Mouse (Mus musculus): ENCODE measurements around the gene Nenf. TPM values are rescaled to one million over a fixed set of nuclear protein-coding genes. Genes with fewer than 3 reads are reported as not detected.
A peak's percentile ranks its signal among the peaks of the same experiment; 100 is the strongest.

Gene Nenf
- polyA plus RNA-seq, 1 experiment from 2014 or later, result 95.3 TPM

DNA sequence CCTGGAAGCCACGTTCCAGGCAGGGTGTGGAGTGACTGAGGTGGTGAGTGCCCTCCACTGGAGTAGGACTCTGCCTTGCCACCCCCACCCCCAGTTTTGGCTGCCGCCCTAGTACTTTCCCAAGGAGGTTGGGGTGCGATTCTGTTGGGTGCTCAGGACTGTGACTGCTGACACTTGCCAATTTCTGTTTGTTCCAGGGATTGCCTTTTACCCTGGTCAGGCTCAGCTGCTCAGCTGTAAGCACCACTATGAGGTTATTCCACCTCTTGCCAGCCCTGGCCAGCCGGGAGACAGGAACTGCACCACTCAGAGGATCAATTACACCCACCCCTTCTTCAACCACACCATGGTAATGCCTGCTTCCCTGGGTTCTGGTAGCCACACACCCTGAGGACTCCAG, 22.5 kb upstream of the Nenf start:
- H3K9ac ChIP-seq, result no peak overlapping the region
- H3K4me1 ChIP-seq, result no peaks in the 10 kb centered on the region
- H3K9me3 ChIP-seq, result no peaks in the 10 kb centered on the region
- H3K4me3 ChIP-seq, result no peak overlapping the region
- peaks cover 84% of the 10 kb centered on the region for H3K36me3 ChIP-seq
- H3K4me2 ChIP-seq (replicated peaks), result no peak overlapping the region
- no peak; the same call in 1 of the 2 replicates for ATAC-seq (ENCODE audit: insufficient number of reproducible peaks, insufficient read depth, low FRiP score, low TSS enrichment)
- H3K27ac ChIP-seq, result no peak overlapping the region
- WGBS, result 84% methylated on average over 4 of the region's 4 CpGs
- H3K27me3 ChIP-seq, result no peaks in the 10 kb centered on the region

DNA sequence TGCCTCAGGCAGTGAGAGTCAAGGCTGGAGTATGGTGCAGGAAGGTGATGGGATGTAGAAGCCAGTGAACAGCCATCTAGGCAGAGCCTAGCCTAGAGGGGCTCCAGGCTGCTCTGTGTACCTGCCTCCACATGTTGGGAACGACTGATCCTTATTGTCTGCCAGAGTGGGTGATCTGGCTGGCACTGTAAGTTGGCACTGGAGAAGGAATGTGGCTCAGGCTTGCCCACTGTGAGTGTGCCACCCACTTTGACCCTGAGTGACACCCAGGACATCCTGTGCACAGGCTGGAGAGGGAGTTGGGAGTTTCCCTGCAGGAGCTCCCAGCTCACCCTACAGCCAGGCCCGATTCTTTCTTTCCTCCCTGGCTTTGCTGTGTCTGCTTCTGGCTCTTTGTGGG, 21.9 kb upstream of the Nenf start:
- H3K27ac ChIP-seq, result no peak overlapping the region
- WGBS, result 84% methylated on average over 2 of the region's 2 CpGs
- H3K9ac ChIP-seq, result no peak overlapping the region
- no peak overlapping the region for H3K4me2 ChIP-seq (replicated peaks)
- H3K27me3 ChIP-seq, result no peaks in the 10 kb centered on the region
- H3K9me3 ChIP-seq, result no peaks in the 10 kb centered on the region
- H3K4me3 ChIP-seq, result no peak overlapping the region
- H3K4me1 ChIP-seq, result no peaks in the 10 kb centered on the region
- H3K36me3 ChIP-seq, result peaks cover 78% of the 10 kb centered on the region
- no peak for ATAC-seq (ENCODE audit: insufficient number of reproducible peaks, insufficient read depth, low FRiP score, low TSS enrichment)

DNA sequence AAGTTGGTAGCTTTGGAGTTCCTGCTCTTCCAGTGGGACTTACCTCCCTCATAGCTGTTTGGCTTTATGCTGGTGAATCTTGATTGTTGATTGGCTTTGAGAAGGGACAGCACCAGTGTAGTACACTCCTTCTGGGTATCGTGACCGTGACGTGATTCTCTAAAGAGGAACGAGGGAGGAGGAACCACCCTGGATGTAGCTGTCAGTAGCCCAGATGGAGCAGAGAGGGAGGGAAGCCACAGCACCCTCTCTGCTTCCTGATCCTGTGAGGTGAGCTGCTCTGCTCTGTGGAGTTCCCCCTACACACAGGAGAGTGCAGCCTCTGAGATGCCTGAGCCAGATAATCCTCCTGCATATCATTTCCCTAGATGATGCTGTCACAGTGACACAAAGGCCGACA, 16.5 kb upstream of the Nenf start:
- Histone ChIP-seq H3K9me3 (no peaks in the 10 kb centered on the region), H3K27me3 (no peaks in the 10 kb centered on the region), H3K9ac (no peak overlapping the region), H3K36me3 (peaks cover 47% of the 10 kb centered on the region), H3K27ac (no peak overlapping the region), H3K4me2 (replicated peaks) (no peak overlapping the region), H3K4me1 (no peaks in the 10 kb centered on the region), H3K4me3 (no peak overlapping the region)
- ATAC-seq (ENCODE audit: insufficient number of reproducible peaks, insufficient read depth, low FRiP score, low TSS enrichment), result no peak
- WGBS, result 87% methylated on average over 5 of the region's 5 CpGs

DNA sequence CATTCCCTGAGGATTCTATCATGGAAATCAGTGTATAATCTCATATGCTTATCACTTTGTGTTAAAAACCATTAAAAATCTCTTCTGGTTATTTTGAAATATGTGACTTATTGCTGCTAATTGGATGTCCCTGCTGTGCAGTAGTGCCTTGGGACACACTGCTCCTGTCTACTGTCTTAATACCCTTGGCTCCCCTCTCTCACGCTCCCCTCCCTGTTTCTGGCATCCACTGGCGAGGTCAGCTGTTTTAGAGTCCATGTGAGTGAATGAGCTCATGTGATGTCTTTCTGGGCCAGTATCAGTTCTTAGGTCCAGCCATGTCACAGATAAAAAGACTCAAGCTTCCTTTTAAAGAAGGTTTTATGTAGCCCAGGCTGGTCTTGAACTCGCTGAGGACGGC, 12.4 kb upstream of the Nenf start:
- H3K4me2 ChIP-seq (replicated peaks), result no peak overlapping the region
- peaks cover 14% of the 10 kb centered on the region for H3K4me1 ChIP-seq
- H3K4me3 ChIP-seq, result no peak overlapping the region
- no peaks in the 10 kb centered on the region for H3K27me3 ChIP-seq
- no peak overlapping the region for H3K9ac ChIP-seq
- H3K27ac ChIP-seq, result no peak overlapping the region
- 83% methylated on average over 4 of the region's 4 CpGs for WGBS
- ATAC-seq (ENCODE audit: insufficient number of reproducible peaks, insufficient read depth, low FRiP score, low TSS enrichment), result no peak
- H3K36me3 ChIP-seq, result peaks cover 19% of the 10 kb centered on the region; the same call in 1 of the 2 replicates
- no peaks in the 10 kb centered on the region for H3K9me3 ChIP-seq

DNA sequence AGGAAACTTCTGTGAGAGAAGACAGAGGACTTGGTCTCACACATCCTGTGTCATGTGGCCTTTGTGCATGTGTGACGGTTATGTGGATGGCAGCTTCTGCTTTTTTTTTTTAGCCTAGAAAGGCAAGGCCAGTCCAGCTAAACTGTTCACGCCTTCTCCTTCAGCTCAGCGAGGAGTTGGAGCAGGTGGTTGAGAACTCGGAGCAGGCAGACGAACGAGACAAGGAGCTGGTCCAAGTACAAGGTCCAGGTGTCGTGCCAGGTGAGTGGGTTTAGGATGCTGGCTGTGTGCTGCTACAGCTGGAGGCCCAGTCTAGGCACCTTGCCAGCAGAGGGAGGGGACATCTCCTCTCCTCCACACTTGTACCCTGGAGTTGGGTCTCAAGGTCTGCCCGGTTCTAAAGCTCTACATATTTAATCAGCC, 10.0 kb upstream of the Nenf start:
- H3K4me2 ChIP-seq (replicated peaks), result no peak overlapping the region
- H3K9me3 ChIP-seq, result no peaks in the 10 kb centered on the region
- peaks cover 14% of the 10 kb centered on the region for H3K4me1 ChIP-seq
- no peak overlapping the region for H3K4me3 ChIP-seq
- no peak for ATAC-seq (ENCODE audit: insufficient number of reproducible peaks, insufficient read depth, low FRiP score, low TSS enrichment)
- no peak overlapping the region for H3K9ac ChIP-seq
- WGBS, result 92% methylated on average over 8 of the region's 8 CpGs
- no peak overlapping the region for H3K27ac ChIP-seq
- H3K36me3 ChIP-seq, result 0 out of 2 replicates have a peak, but pooled peaks cover 13% of the 10 kb centered on the region
- no peaks in the 10 kb centered on the region for H3K27me3 ChIP-seq

DNA sequence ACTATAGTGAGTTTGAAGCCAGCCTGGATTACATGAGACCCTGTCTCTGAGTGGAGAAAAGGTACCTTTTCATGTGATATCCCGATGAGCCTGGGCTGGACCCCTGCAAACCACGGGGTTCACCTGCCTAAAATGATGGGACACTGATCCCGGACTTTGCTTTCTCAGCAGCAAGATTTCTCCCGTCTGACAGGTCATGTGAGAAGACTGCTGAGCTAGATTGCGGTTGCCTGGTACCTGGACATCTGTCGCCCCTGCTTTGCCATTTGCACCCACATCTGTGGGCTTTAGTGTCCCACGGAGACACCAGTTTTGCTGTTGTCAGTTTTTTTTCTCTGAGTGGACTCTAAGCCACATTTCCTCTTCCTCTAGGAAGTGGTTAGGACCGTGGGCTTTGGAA, 9.3 kb upstream of the Nenf start:
- Histone ChIP-seq H3K27ac (no peak overlapping the region), H3K9me3 (no peaks in the 10 kb centered on the region), H3K36me3 (0 out of 2 replicates have a peak, but pooled peaks cover 9% of the 10 kb centered on the region), H3K9ac (0 out of 2 replicates have a peak overlapping the region, but pooled peaks have one; percentile 84), H3K4me1 (peaks cover 14% of the 10 kb centered on the region), H3K27me3 (no peaks in the 10 kb centered on the region), H3K4me3 (peak overlapping the region; percentile 82; the same call in 1 of the 2 replicates), H3K4me2 (replicated peaks) (peak overlapping the region; percentile 94)
- WGBS, result 79% methylated on average over 8 of the region's 8 CpGs
- no peak for ATAC-seq (ENCODE audit: insufficient number of reproducible peaks, insufficient read depth, low FRiP score, low TSS enrichment)

DNA sequence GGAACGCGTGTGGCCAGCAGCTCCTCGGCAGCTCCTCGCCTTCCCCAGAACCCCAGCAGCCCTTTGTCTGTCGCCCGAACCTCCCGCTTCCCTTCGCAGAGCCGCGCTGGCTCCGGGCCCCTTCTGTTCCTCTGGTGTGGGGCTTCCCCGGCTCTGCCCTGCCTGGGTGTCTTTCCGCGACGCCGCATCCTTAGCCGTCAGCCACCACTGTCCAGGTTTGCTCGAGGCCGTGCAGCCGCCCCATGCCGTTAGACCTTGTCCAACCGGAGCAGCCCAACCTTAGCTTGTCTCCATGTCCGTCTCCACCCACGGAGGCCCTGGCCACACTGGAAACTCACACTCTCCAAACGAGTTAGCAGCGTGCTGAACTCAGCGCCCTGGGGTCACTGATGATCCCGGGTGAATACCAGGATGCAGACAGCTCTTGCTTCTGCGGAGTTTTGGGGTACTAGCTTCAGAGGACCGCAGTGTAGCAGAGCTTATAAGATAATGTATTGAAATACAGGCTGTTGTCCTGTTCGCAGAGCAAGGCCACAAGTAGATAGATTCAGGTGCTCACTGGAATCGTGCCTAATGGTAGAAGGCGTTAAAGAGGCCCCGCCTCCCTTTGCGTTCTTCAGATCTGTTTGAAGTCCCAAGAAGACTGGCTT, 8.4 kb upstream of the Nenf start:
- Histone ChIP-seq H3K4me3 (peak overlapping the region; percentile 82), H3K9ac (peak overlapping the region; percentile 84), H3K27ac (peak overlapping the region; percentile 55; the same call in 1 of the 2 replicates), H3K4me2 (replicated peaks) (peak overlapping the region; percentile 94), H3K9me3 (no peaks in the 10 kb centered on the region), H3K36me3 (0 out of 2 replicates have a peak, but pooled peaks cover 4% of the 10 kb centered on the region), H3K4me1 (peaks cover 14% of the 10 kb centered on the region), H3K27me3 (no peaks in the 10 kb centered on the region)
- 1% methylated on average over 35 of the region's 35 CpGs for WGBS
- ATAC-seq (ENCODE audit: insufficient number of reproducible peaks, insufficient read depth, low FRiP score, low TSS enrichment), result peak; percentile 71

DNA sequence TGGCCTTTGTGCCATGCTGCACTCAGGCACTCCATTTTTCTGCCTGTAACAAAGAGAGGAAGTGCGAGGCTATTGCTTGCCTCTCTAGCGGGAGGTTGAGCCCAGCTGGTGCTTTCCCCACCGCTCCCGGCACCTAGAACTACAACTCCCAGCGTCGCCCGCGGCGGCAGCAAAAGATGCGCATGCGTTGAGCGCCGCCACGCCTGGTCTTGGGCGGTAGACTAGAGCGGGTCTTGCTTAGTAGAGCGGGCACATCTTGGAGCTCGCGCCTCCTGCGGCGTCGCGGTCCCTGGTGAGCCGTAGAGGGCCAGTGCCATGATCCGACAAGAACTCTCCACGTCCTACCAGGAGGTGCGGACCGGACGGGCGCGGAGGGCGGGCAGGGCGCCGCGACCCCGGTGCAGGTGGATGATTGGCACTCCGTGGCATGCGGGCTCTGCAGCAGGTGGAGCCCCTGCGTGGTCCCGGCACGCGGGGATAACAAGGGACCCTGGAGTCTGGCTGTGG, 7.8 kb upstream of the Nenf start, which contains the start of gene Tmem206:
Tmem206 (plus strand) TSS at position 187 of the 507 bp plus-strand sequence.
- H3K4me1 ChIP-seq, result peaks cover 14% of the 10 kb centered on the region
- no peaks in the 10 kb centered on the region for H3K36me3 ChIP-seq
- H3K4me2 ChIP-seq (replicated peaks), result peak within 1 kb of the TSS; percentile 94
- no peaks in the 10 kb centered on the region for H3K27me3 ChIP-seq
- ATAC-seq (ENCODE audit: insufficient number of reproducible peaks, insufficient read depth, low FRiP score, low TSS enrichment), result peak; percentile 94
- H3K9me3 ChIP-seq, result no peaks in the 10 kb centered on the region
- H3K27ac ChIP-seq, result peak within 1 kb of the TSS; percentile 55; the same call in 1 of the 2 replicates
- peak within 1 kb of the TSS; percentile 84 for H3K9ac ChIP-seq
- H3K4me3 ChIP-seq, result peak within 1 kb of the TSS; percentile 82
- WGBS, result under 1% methylated on average over 42 of the region's 42 CpGs

DNA sequence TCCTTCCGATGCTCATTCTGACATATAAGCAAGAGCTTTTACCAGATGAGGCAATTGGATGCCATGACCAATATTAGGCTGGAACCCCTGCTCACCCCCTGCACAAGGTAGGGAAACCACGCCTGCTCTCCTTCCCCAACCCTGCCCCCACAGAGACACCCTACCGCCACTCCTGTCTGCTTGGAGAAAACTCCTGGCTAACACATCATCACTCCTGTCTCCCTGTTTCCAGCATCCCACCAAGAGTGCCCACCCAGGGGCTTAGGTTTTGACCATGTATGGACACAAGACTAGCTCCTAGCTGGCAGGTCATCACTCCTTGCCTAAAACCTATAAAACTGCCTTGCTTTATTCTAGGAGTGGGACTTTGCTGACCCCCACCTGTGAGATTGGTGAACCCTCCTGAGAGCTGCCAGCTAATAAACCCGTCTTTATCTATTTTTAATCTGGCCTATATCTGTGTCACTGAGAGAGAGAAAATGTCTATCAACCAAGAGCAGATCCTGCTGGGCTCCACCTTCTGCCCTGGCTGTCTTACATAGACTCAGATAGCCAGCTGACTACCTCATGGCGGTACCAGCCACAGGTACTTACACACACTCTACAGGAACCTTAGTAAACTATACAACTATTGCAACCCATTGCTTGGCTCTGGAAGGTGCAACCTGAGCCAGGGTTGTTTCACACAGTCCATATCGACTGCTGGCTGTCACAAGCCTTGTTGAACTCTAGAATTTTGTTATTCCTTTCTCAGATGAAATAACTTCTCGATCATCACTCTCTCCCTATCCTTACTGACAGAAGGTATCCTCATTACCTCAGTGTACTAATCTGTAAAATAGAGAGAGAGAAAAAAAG, 7.0 kb upstream of the Nenf start:
- H3K27ac ChIP-seq, result no peak overlapping the region
- no peaks in the 10 kb centered on the region for H3K27me3 ChIP-seq
- H3K4me2 ChIP-seq (replicated peaks), result peak overlapping the region; percentile 94
- WGBS, result 85% methylated on average over 7 of the region's 7 CpGs
- no peak; the same call in 1 of the 2 replicates for ATAC-seq (ENCODE audit: insufficient number of reproducible peaks, insufficient read depth, low FRiP score, low TSS enrichment)
- peak overlapping the region; percentile 84; the same call in 1 of the 2 replicates for H3K9ac ChIP-seq
- H3K4me1 ChIP-seq, result peaks cover 14% of the 10 kb centered on the region
- no peaks in the 10 kb centered on the region for H3K9me3 ChIP-seq
- H3K4me3 ChIP-seq, result no peak overlapping the region
- no peaks in the 10 kb centered on the region for H3K36me3 ChIP-seq

DNA sequence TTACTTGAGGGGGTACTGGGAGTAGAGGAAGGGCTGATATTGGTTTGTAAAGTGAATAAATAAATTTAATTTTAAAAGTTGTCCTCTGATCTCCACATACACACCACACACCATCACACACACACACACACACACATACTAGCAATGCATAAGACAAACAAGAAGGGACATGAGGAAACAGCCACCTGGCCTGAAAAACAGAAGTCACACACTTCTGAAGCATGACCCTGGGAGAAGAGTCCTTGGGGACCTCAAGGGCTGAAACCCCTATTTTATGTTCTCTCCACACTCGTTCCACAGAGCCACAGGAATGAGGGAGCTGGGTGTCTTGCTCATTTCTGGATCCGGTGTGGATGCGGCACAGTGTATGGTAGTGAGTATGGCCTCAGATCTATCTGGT, 5.4 kb upstream of the Nenf start:
- no peaks in the 10 kb centered on the region for H3K9me3 ChIP-seq
- WGBS, result 83% methylated on average over 3 of the region's 3 CpGs
- no peak overlapping the region for H3K9ac ChIP-seq
- H3K36me3 ChIP-seq, result no peaks in the 10 kb centered on the region
- no peak overlapping the region for H3K27ac ChIP-seq
- H3K4me1 ChIP-seq, result peaks cover 14% of the 10 kb centered on the region
- H3K27me3 ChIP-seq, result no peaks in the 10 kb centered on the region
- H3K4me2 ChIP-seq (replicated peaks), result no peak overlapping the region
- no peak overlapping the region for H3K4me3 ChIP-seq
- no peak for ATAC-seq (ENCODE audit: insufficient number of reproducible peaks, insufficient read depth, low FRiP score, low TSS enrichment)

DNA sequence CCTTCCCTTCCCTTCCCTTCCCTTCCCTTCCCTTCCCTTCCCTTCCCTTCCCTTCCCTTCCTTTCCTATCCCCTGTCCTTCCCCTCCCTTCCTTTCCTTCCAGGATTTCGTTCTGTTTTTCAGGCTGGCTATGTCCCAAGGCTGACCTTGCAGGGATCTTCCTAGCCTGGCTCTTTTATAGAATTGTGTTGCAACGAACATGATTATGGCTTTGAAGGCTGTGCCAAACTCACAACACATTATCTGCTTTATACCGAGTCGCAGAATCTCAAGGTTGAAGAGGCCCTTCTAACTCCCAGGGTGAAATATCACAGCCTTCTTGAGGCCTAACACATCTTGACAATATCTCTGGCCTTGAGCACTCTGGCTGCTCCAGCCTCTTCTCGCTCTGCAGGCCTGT, 692 bp upstream of the Nenf start:
- no peak overlapping the region for H3K27ac ChIP-seq
- WGBS, result 74% methylated on average over 5 of the region's 5 CpGs
- ATAC-seq (ENCODE audit: insufficient number of reproducible peaks, insufficient read depth, low FRiP score, low TSS enrichment), result no peak

More for the DNA sequence above, 692 bp upstream of the Nenf start:
- Histone ChIP-seq H3K4me3 (no peak overlapping the region), H3K9ac (no peak overlapping the region), H3K9me3 (no peaks in the 10 kb centered on the region), H3K36me3 (no peaks in the 10 kb centered on the region), H3K4me1 (0 out of 2 replicates have a peak, but pooled peaks cover 5% of the 10 kb centered on the region), H3K4me2 (replicated peaks) (no peak overlapping the region), H3K27me3 (no peaks in the 10 kb centered on the region)

Data from embryonic facial prominence, embryonic 12.5 days (tissue).